Mouse (Mus musculus): Measurements from ENCODE around the gene Gm21518. TPM values are rescaled to one million over a fixed set of nuclear protein-coding genes. Genes with fewer than 3 reads are reported as not detected.
"Not testable (repeated sequence)": the region's sequence is repeated elsewhere in the genome, so short reads cannot be mapped to it uniquely, and the experiment has no call there.

The Gm21518 gene
- not detected for total RNA-seq (2021)
- long read RNA-seq, experiment 1, result 0 reads
- long read RNA-seq, experiment 2, result 0 reads

GRCm38 (mm10) chrY:62190566-62190965, at the start of gene Gm21518:
Gene Gm21518 (plus strand): TSS chrY:62190866.
- not testable (repeated sequence) for DNase-seq

Data from heart, adult 18-20 months (tissue).